Mouse (Mus musculus) heart, adult 8-10 months (tissue): ENCODE results near the gene Esp15. TPM values are rescaled to one million over a fixed set of nuclear protein-coding genes. Genes with fewer than 3 reads are reported as not detected.
"Not testable (repeated sequence)": the region's sequence is repeated elsewhere in the genome, so short reads cannot be mapped to it uniquely, and the experiment has no call there.

Experiments
- DNase-seq: peaks from one replicate; pipeline ENCODE4 v3.0.0; 2022; ENCODE audit warnings: low spot score
- total RNA-seq, 4 experiments: library from RNA; stranded (reverse); gene quantifications; 2 replicates each; pipeline ENCODE4 v1.2.4; 2022

Gene Esp15
- not detected for total RNA-seq

GRCm38 (mm10) chr17:39640654-39641053, at the start of gene Esp15:
Gene Esp15, plus strand, starts transcription at chr17:39640954.
- not testable (repeated sequence) for DNase-seq

- DNase-seq: no peak
These were observed 49.2 kb upstream of the Esp15 start for GRCm38 (mm10) chr17:39591550-39591949.

Other genes with a start within 250 kb of the Esp15 start
- gene Esp18, start 234.6 kb upstream of the Esp15 start, total RNA-seq: not detected
- gene Esp16, start 104.8 kb upstream of the Esp15 start, total RNA-seq: not detected